Mouse (Mus musculus) lung, embryonic 15.5 days (tissue): ENCODE data around the gene Kcne2. TPM values are rescaled to one million over a fixed set of nuclear protein-coding genes. Genes with fewer than 3 reads are reported as not detected.

Experiments
- ATAC-seq: fragments of 200-750 bp; cut with Nextera tagmentation; 2 replicates; pipeline ENCODE4 v1.8.0; 2017; ENCODE audit warnings: moderate number of reproducible peaks, borderline replicate concordance; ENCODE audit not compliant: low FRiP score, low TSS enrichment; ENCODE audit errors: extremely low read depth
- H3K27ac ChIP-seq: fragments of 300-500 bp; sonication (generic); 2 replicates; pipeline ENCODE4 v1.5.1; 2015; ENCODE audit warnings: moderate library complexity, mild to moderate bottlenecking, inconsistent platforms
- H3K27me3 ChIP-seq: fragments of 300-500 bp; sonication (generic); 2 replicates; pipeline ENCODE4 v1.6.1; 2015; ENCODE audit warnings: inconsistent platforms
- H3K36me3 ChIP-seq: fragments of 300-500 bp; sonication (generic); 2 replicates; pipeline ENCODE4 v1.6.1; 2015; ENCODE audit warnings: inconsistent platforms
- H3K4me1 ChIP-seq: fragments of 300-500 bp; sonication (generic); 2 replicates; pipeline ENCODE4 v1.6.1; 2015; ENCODE audit warnings: inconsistent platforms
- H3K4me2 ChIP-seq: fragments of 300-500 bp; sonication (generic); 2 replicates; pipeline ENCODE4 v1.6.1; 2015; ENCODE audit warnings: inconsistent platforms, mild to moderate bottlenecking, moderate library complexity
- H3K4me3 ChIP-seq: fragments of 300-500 bp; sonication (generic); 2 replicates; pipeline ENCODE4 v1.5.1; 2015; ENCODE audit warnings: mild to moderate bottlenecking, inconsistent platforms
- H3K9ac ChIP-seq: fragments of 300-500 bp; sonication (generic); 2 replicates; pipeline ENCODE4 v1.6.1; 2015; ENCODE audit warnings: inconsistent platforms
- H3K9me3 ChIP-seq: fragments of 300-500 bp; sonication (generic); 2 replicates; pipeline ENCODE4 v1.6.1; 2016; ENCODE audit warnings: inconsistent platforms
- WGBS: fragments of 180-500 bp; shearing (Covaris S2); methylation state at CpG from one replicate; pipeline ENCODE4 v1.1.7; 2015; 5-methylcytosine and 5-hydroxymethylcytosine counted together
- polyA plus RNA-seq: library from polyadenylated mRNA; unstranded; fragments of >200 nt; fragmentation: Nextera tagmentation; extraction: Ambion mirVana; gene quantifications from 2 replicates; pipeline ENCODE4 v1.2.1, GENCODE M21; 2015

Gene Kcne2
- polyA plus RNA-seq, 1 experiment from 2014 or later: 0.81 TPM

DNA sequence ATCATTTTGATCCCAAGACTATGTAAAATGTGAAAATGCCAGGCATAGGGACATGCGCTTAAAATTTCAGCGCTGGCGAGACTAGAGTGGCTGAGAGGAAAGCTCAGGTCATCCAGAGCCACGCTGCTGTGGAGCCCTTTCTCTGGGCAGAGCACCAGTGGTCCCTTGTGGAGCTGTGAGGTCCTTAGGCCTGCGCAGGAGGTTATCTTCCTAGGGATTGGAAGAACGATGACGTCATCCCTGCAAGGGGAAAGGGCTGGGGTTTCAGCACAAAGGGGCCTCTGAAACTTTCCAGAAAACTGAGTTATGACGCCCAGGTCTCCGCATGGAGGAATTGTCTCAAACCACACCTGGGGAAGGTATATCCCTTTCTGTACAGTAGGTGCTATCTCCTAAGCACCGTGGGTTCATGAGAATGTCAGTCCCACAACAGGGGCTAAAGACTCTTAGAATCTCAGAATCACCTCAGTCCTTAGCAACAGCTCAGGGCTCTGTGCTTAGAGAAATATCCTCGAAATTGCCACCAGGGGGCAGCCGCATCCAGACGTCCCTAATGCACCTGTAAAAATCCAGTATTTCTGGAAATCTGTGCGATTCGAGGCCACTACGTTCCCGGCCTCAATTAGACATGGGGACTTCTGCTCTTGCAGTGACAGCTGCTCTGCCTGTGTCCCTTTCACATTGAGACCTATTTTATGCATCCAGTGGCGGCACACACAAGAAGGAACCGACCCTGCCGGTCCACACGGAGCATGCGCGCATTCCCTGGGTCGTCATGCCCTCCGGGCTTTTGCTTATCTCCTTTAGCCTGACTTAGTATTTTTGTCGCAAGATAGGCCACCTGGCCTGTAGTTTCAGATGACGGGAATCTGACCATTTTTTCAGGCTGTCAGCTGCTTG, 48.7 kb downstream of the Kcne2 start:
- 18% methylated on average over 27 of the region's 27 CpGs for WGBS
- peak; percentile 41 for ATAC-seq
- H3K4me3 ChIP-seq: peak overlapping the region; percentile 22

GRCm38 (mm10) chr16:92345177-92345576, 53.0 kb downstream of the Kcne2 start:
- Histone ChIP-seq H3K4me3 (no peak overlapping the region), H3K36me3 (no peaks in the 10 kb centered on the region), H3K27ac (no peak overlapping the region), H3K27me3 (no peaks in the 10 kb centered on the region), H3K4me1 (peaks cover 21% of the 10 kb centered on the region), H3K9ac (no peak overlapping the region), H3K9me3 (no peaks in the 10 kb centered on the region), H3K4me2 (no peak overlapping the region)
- 22% methylated on average over 11 of the region's 11 CpGs for WGBS
- ATAC-seq: no peak

More for the DNA sequence above, 48.7 kb downstream of the Kcne2 start:
- Histone ChIP-seq H3K36me3 (no peaks in the 10 kb centered on the region), H3K4me1 (peaks cover 22% of the 10 kb centered on the region), H3K4me2 (peak overlapping the region; percentile 53), H3K27me3 (no peaks in the 10 kb centered on the region), H3K9ac (no peak overlapping the region), H3K9me3 (no peaks in the 10 kb centered on the region), H3K27ac (no peak overlapping the region)

DNA sequence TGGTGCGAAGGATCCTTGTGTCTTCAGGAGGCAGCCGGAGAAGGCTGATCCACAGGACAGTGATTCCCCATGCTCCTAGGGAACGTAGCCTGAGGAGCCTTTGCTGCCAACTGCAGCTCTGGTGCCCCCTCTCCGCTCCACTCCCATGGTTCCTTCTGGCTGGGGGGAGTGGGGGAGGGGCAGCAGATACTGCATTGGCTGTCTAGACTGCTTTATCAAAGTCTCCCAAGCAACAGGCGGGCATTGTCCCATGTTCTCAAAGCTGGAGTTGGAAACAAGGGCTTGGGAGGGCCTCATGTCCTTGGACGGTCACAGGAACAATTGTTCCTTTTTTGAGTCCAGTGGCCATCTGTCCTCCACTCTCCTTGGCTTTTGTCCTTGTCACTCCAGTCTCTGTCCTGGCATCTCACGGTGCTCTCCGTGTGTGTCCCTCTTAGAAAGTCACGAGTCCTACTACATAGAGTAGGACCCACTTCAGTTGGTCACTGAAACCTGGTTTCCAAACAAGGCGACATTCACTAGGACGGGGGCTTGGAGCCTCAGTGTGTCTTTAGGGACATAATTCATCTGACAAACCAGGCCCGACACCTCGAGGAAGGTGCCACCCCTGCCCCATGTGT, 54.2 kb downstream of the Kcne2 start:
- no peaks in the 10 kb centered on the region for H3K36me3 ChIP-seq
- no peaks in the 10 kb centered on the region for H3K27me3 ChIP-seq
- no peak overlapping the region for H3K27ac ChIP-seq
- H3K4me1 ChIP-seq: peaks cover 11% of the 10 kb centered on the region
- no peak overlapping the region for H3K9ac ChIP-seq
- no peak for ATAC-seq
- no peak overlapping the region for H3K4me3 ChIP-seq
- WGBS: 67% methylated on average over 13 of the region's 13 CpGs
- H3K9me3 ChIP-seq: no peaks in the 10 kb centered on the region
- H3K4me2 ChIP-seq: no peak overlapping the region

Other genes starting within 250 kb of the Kcne2 start
- 69.2 and 75.6 TPM in 2 replicates for gene Mrps6, start 234.1 kb upstream of the Kcne2 start, polyA plus RNA-seq
- gene Gm49711, start 234.1 kb upstream of the Kcne2 start, polyA plus RNA-seq: not detected in 2 replicates
- 4.0 and 4.1 TPM in 2 replicates for gene Slc5a3, start 234.1 kb upstream of the Kcne2 start, polyA plus RNA-seq
- 129 TPM in 2 replicates for gene Smim11, start 8.9 kb downstream of the Kcne2 start, polyA plus RNA-seq
- gene Fam243, start 29.1 kb downstream of the Kcne2 start, polyA plus RNA-seq: not detected in 2 replicates
- 1.1 and 1.8 TPM in 2 replicates for gene Kcne1, start 67.1 kb downstream of the Kcne2 start, polyA plus RNA-seq
- gene Rcan1, start 178.5 kb downstream of the Kcne2 start, polyA plus RNA-seq: 47.9 and 51.4 TPM in 2 replicates
- gene Clic6, start 193.3 kb downstream of the Kcne2 start, polyA plus RNA-seq: 22.1 and 22.2 TPM in 2 replicates